Mouse (Mus musculus) midbrain, embryonic 14.5 days (tissue): ENCODE results near the gene Epb41. TPM values are rescaled to one million over a fixed set of nuclear protein-coding genes. Genes with fewer than 3 reads are reported as not detected.

Experiments
- ATAC-seq: fragments of 200-750 bp; cut with Nextera tagmentation; 2 replicates; pipeline ENCODE4 v1.8.0; 2017; ENCODE audit warnings: moderate number of reproducible peaks, moderate library complexity; ENCODE audit not compliant: low FRiP score, low TSS enrichment
- DNase-seq: peaks from one replicate; pipeline ENCODE4 v3.0.0-alpha.2; 2015
- H3K27ac ChIP-seq: fragments of 300-500 bp; sonication (generic); replicated peaks from 2 replicates; pipeline ENCODE4 v1.5.1; 2014; ENCODE audit warnings: mild to moderate bottlenecking, low read depth, low read length, moderate library complexity
- H3K27me3 ChIP-seq: fragments of 300-500 bp; sonication (generic); 2 replicates; pipeline ENCODE4 v1.6.1; 2014; ENCODE audit warnings: low read length, control low read depth, mixed read lengths; ENCODE audit not compliant: control insufficient read depth, insufficient read depth
- H3K36me3 ChIP-seq: fragments of 300-500 bp; sonication (generic); 2 replicates; pipeline ENCODE4 v1.6.1; 2014; ENCODE audit warnings: low read length, control low read depth; ENCODE audit not compliant: control insufficient read depth, insufficient read depth
- H3K4me1 ChIP-seq: fragments of 300-500 bp; sonication (generic); 2 replicates; pipeline ENCODE4 v1.6.1; 2014; ENCODE audit warnings: mild to moderate bottlenecking, antibody characterized with exemption, low read length, control low read depth; ENCODE audit not compliant: control insufficient read depth, insufficient read depth
- H3K4me2 ChIP-seq: fragments of 300-500 bp; sonication (generic); 2 replicates; pipeline ENCODE4 v1.6.1; 2014; ENCODE audit warnings: mild to moderate bottlenecking, low read length, moderate library complexity
- H3K4me3 ChIP-seq: fragments of 300-500 bp; sonication (generic); replicated peaks from 2 replicates; pipeline ENCODE4 v1.5.1; 2014; ENCODE audit warnings: low read depth, low read length
- H3K9ac ChIP-seq: fragments of 300-500 bp; sonication (generic); replicated peaks from 2 replicates; pipeline ENCODE4 v1.6.1; 2014; ENCODE audit warnings: mild to moderate bottlenecking, low read length, moderate library complexity
- H3K9me3 ChIP-seq: fragments of 300-500 bp; sonication (generic); 2 replicates; pipeline ENCODE4 v1.6.1; 2016; ENCODE audit warnings: low read length, control low read depth, mixed read lengths; ENCODE audit not compliant: control insufficient read depth
- whole genome bisulfite sequencing: fragments of 180-500 bp; shearing (Covaris S2); extraction: QIAGEN DNeasy Blood & Tissue Kit; methylation state at CpG from one replicate; pipeline ENCODE4 v1.1.7; 2014; 5-methylcytosine and 5-hydroxymethylcytosine counted together
- polyA plus RNA-seq: library from polyadenylated mRNA; unstranded; fragments of >200 nt; fragmentation: Nextera tagmentation; extraction: Ambion mirVana; gene quantifications from 2 replicates; pipeline ENCODE4 v1.2.1, GENCODE M21; 2014

Gene Epb41
- polyA plus RNA-seq, 1 experiment from 2014 or later, result 116 TPM

GRCm38 (mm10) chr4:131993792-131994191 lies 81.3 kb downstream of the Epb41 start:
- H3K27ac ChIP-seq, result no peak overlapping the region
- H3K36me3 ChIP-seq, result peaks cover 35% of the 10 kb centered on the region
- DNase-seq (no peak), ATAC-seq (no peak)
- 59% methylated on average over 3 of the region's 3 CpGs for WGBS
- H3K9ac ChIP-seq, result no peak overlapping the region
- H3K27me3 ChIP-seq, result no peaks in the 10 kb centered on the region
- no peaks in the 10 kb centered on the region for H3K9me3 ChIP-seq
- H3K4me3 ChIP-seq, result no peak overlapping the region
- no peaks in the 10 kb centered on the region for H3K4me1 ChIP-seq
- no peak overlapping the region for H3K4me2 ChIP-seq

GRCm38 (mm10) chr4:131982881-131983538 lies 92.1 kb downstream of the Epb41 start:
- H3K36me3 ChIP-seq, result peaks cover 33% of the 10 kb centered on the region
- DNase-seq, result peak; percentile 75
- H3K27ac ChIP-seq, result peak overlapping the region; percentile 63
- no peak overlapping the region for H3K4me2 ChIP-seq
- H3K9ac ChIP-seq, result peak overlapping the region; percentile 34; the same call in 1 of the 2 replicates
- WGBS, result 3% methylated on average over 4 of the region's 4 CpGs
- no peaks in the 10 kb centered on the region for H3K9me3 ChIP-seq
- H3K27me3 ChIP-seq, result no peaks in the 10 kb centered on the region
- peaks cover 13% of the 10 kb centered on the region; the same call in 1 of the 2 replicates for H3K4me1 ChIP-seq
- peak; percentile 60; the same call in 1 of the 2 replicates for ATAC-seq
- H3K4me3 ChIP-seq, result no peak overlapping the region

- ATAC-seq, result no peak
- H3K4me1 ChIP-seq, result peaks cover 13% of the 10 kb centered on the region; the same call in 1 of the 2 replicates
- no peak overlapping the region for H3K9ac ChIP-seq
- peak; percentile 32 for DNase-seq
- H3K4me2 ChIP-seq, result no peak overlapping the region
- no peaks in the 10 kb centered on the region for H3K9me3 ChIP-seq
- peaks cover 36% of the 10 kb centered on the region for H3K36me3 ChIP-seq
- H3K27me3 ChIP-seq, result no peaks in the 10 kb centered on the region
- H3K27ac ChIP-seq, result no peak overlapping the region
- no peak overlapping the region for H3K4me3 ChIP-seq
Measured at GRCm38 (mm10) chr4:131981755-131982154, 93.4 kb downstream of the Epb41 start.

GRCm38 (mm10) chr4:131977201-131977600 lies 97.9 kb downstream of the Epb41 start:
- H3K4me3 ChIP-seq, result no peak overlapping the region
- H3K36me3 ChIP-seq, result peaks cover 69% of the 10 kb centered on the region
- ATAC-seq (no peak), DNase-seq (peak; percentile 88)
- no peaks in the 10 kb centered on the region for H3K27me3 ChIP-seq
- H3K9ac ChIP-seq, result no peak overlapping the region
- 0 out of 2 replicates have a peak, but pooled peaks cover 2% of the 10 kb centered on the region for H3K4me1 ChIP-seq
- no peaks in the 10 kb centered on the region for H3K9me3 ChIP-seq
- no peak overlapping the region for H3K27ac ChIP-seq
- WGBS, result 27% methylated on average over 4 of the region's 4 CpGs
- H3K4me2 ChIP-seq, result no peak overlapping the region

GRCm38 (mm10) chr4:131970244-131970853 lies 104.8 kb downstream of the Epb41 start:
- H3K27me3 ChIP-seq, result no peaks in the 10 kb centered on the region
- peaks cover 69% of the 10 kb centered on the region for H3K36me3 ChIP-seq
- H3K9me3 ChIP-seq, result no peaks in the 10 kb centered on the region
- no peaks in the 10 kb centered on the region for H3K4me1 ChIP-seq
- WGBS, result 90% methylated on average over 7 of the region's 7 CpGs
- DNase-seq (no peak), ATAC-seq (no peak)
- no peak overlapping the region for H3K9ac ChIP-seq
- H3K27ac ChIP-seq, result no peak overlapping the region
- no peak overlapping the region for H3K4me2 ChIP-seq
- H3K4me3 ChIP-seq, result no peak overlapping the region

GRCm38 (mm10) chr4:131968873-131969272 lies 106.2 kb downstream of the Epb41 start:
- Histone ChIP-seq H3K9me3 (no peaks in the 10 kb centered on the region), H3K4me3 (no peak overlapping the region), H3K36me3 (peaks cover 63% of the 10 kb centered on the region), H3K9ac (no peak overlapping the region), H3K4me1 (no peaks in the 10 kb centered on the region), H3K27me3 (no peaks in the 10 kb centered on the region), H3K27ac (no peak overlapping the region), H3K4me2 (no peak overlapping the region)
- ATAC-seq (no peak), DNase-seq (peak; percentile 37)
- whole genome bisulfite sequencing, result 91% methylated on average over 2 of the region's 2 CpGs

GRCm38 (mm10) chr4:131957161-131957560 lies 118.0 kb downstream of the Epb41 start:
- ATAC-seq, result no peak
- H3K4me2 ChIP-seq, result no peak overlapping the region
- H3K9me3 ChIP-seq, result no peaks in the 10 kb centered on the region
- peaks cover 59% of the 10 kb centered on the region for H3K36me3 ChIP-seq
- 91% methylated on average over 3 of the region's 3 CpGs for WGBS
- H3K9ac ChIP-seq, result no peak overlapping the region
- no peak for DNase-seq
- no peak overlapping the region for H3K27ac ChIP-seq
- no peak overlapping the region for H3K4me3 ChIP-seq
- no peaks in the 10 kb centered on the region for H3K4me1 ChIP-seq
- H3K27me3 ChIP-seq, result no peaks in the 10 kb centered on the region

GRCm38 (mm10) chr4:131950657-131951056 lies 124.5 kb downstream of the Epb41 start:
- no peaks in the 10 kb centered on the region for H3K9me3 ChIP-seq
- WGBS, result 16% methylated on average over 8 of the region's 8 CpGs
- H3K4me3 ChIP-seq, result no peak overlapping the region
- no peak overlapping the region for H3K9ac ChIP-seq
- no peak for ATAC-seq
- H3K4me1 ChIP-seq, result 0 out of 2 replicates have a peak, but pooled peaks cover 6% of the 10 kb centered on the region
- no peak overlapping the region for H3K27ac ChIP-seq
- H3K4me2 ChIP-seq, result no peak overlapping the region
- H3K36me3 ChIP-seq, result peaks cover 30% of the 10 kb centered on the region
- DNase-seq, result no peak
- no peaks in the 10 kb centered on the region for H3K27me3 ChIP-seq

- Histone ChIP-seq H3K27ac (no peak overlapping the region), H3K4me1 (0 out of 2 replicates have a peak, but pooled peaks cover 6% of the 10 kb centered on the region), H3K27me3 (no peaks in the 10 kb centered on the region), H3K36me3 (peaks cover 22% of the 10 kb centered on the region), H3K9me3 (no peaks in the 10 kb centered on the region), H3K4me2 (no peak overlapping the region), H3K4me3 (no peak overlapping the region), H3K9ac (no peak overlapping the region)
- 8% methylated on average over 5 of the region's 5 CpGs for WGBS
- DNase-seq, result no peak
- ATAC-seq, result no peak
Measured at GRCm38 (mm10) chr4:131949903-131950302, 125.2 kb downstream of the Epb41 start.
